Mouse (Mus musculus) midbrain, embryonic 10.5 days (tissue): ENCODE results near the gene Neurod1. TPM values are rescaled to one million over a fixed set of nuclear protein-coding genes. Genes with fewer than 3 reads are reported as not detected.

Source experiments
- DNase-seq: peaks from one replicate; pipeline ENCODE4 v3.0.0-alpha.2; 2017; ENCODE audit warnings: low spot score
- H3K27ac ChIP-seq: fragments of 300-500 bp; sonication (generic); replicated peaks from 2 replicates; pipeline ENCODE4 v1.5.1; 2016; ENCODE audit warnings: mild to moderate bottlenecking
- H3K27me3 ChIP-seq: fragments of 300-500 bp; sonication (generic); 2 replicates; pipeline ENCODE4 v1.6.1; 2016; ENCODE audit warnings: low read depth, mild to moderate bottlenecking; ENCODE audit not compliant: poor library complexity, severe bottlenecking
- H3K36me3 ChIP-seq: fragments of 300-500 bp; sonication (generic); 2 replicates; pipeline ENCODE4 v1.6.1; 2016; ENCODE audit warnings: mild to moderate bottlenecking, moderate library complexity
- H3K4me1 ChIP-seq: fragments of 300-500 bp; sonication (generic); 2 replicates; pipeline ENCODE4 v1.6.1; 2016
- H3K4me3 ChIP-seq: fragments of 300-500 bp; sonication (generic); 2 replicates; pipeline ENCODE4 v1.5.1; 2016; ENCODE audit warnings: mild to moderate bottlenecking, moderate library complexity
- H3K9me3 ChIP-seq: fragments of 300-500 bp; sonication (generic); replicated peaks from 2 replicates; pipeline ENCODE4 v1.6.1; 2016; ENCODE audit warnings: mild to moderate bottlenecking
- WGBS: fragments of 180-500 bp; shearing (Covaris S2); methylation state at CpG from one replicate; pipeline ENCODE4 v1.1.7; 2016; 5-methylcytosine and 5-hydroxymethylcytosine counted together
- polyA plus RNA-seq: library from polyadenylated mRNA; unstranded; fragments of >200 nt; fragmentation: Nextera tagmentation; extraction: Ambion mirVana; gene quantifications from 2 replicates; pipeline ENCODE4 v1.2.1, GENCODE M21; 2016

Gene Neurod1
- polyA plus RNA-seq, 1 experiment from 2014 or later, result 18.8 TPM

DNA sequence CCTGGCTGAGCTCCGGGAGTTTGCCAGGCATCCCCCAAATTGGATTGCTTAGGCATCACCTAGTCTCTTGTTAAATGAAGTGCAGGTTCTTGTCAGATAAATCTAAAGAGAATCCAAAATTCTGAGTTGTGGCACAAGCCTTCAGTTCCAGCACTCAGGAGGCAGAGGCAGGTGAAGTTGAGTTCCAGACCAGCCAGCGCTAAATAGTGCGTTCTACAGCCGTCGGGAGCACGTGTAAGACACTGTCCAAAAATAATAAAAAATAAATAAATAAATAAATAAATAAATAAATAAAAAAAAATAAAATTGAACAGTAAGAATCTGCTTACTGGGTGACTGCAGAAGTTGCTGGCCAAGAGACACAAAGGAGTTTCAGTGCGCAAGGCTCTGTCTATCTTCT, 27.4 kb downstream of the Neurod1 start:
- no peak for DNase-seq
- peaks cover 65% of the 10 kb centered on the region for H3K27me3 ChIP-seq
- peaks cover 23% of the 10 kb centered on the region for H3K4me1 ChIP-seq
- peak overlapping the region; percentile 64 for H3K4me3 ChIP-seq
- H3K27ac ChIP-seq, result peak overlapping the region; percentile 76; the same call in 1 of the 2 replicates
- 9% methylated on average over 7 of the region's 7 CpGs for WGBS
- H3K9me3 ChIP-seq, result no peaks in the 10 kb centered on the region
- no peaks in the 10 kb centered on the region for H3K36me3 ChIP-seq

DNA sequence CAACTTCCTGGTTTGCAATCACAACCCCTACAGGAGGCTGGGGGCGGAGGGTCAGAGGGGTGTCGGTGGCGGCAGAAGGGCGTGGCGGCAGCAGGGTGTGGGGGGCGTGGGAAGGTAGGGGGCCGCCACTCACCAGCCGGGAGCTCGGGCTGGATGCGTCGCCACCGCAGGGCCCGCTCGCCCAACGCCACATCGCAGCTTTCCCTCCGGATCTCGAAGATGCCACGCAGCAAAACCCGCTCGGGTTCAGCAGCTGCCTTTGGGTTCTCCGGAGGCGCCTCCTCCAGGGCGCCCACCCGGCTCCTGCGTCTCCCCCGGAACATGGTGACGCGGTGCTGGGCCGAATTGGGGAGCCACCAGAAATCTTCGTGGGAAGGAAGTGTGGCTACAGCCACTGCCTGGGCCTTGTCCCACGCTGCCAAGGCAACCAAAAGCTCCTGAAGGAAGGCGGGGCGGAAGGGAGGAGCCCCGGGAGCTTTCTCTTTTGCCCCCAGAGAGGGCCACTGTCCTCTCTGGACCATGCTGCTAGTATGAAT, 27.9 kb downstream of the Neurod1 start:
- peaks cover 23% of the 10 kb centered on the region for H3K4me1 ChIP-seq
- peak overlapping the region; percentile 76 for H3K27ac ChIP-seq
- H3K4me3 ChIP-seq, result peak overlapping the region; percentile 64
- WGBS, result 0% methylated on average over 35 of the region's 35 CpGs
- peak; percentile 64 for DNase-seq
- no peaks in the 10 kb centered on the region for H3K36me3 ChIP-seq
- no peaks in the 10 kb centered on the region for H3K9me3 ChIP-seq
- H3K27me3 ChIP-seq, result peaks cover 66% of the 10 kb centered on the region

DNA sequence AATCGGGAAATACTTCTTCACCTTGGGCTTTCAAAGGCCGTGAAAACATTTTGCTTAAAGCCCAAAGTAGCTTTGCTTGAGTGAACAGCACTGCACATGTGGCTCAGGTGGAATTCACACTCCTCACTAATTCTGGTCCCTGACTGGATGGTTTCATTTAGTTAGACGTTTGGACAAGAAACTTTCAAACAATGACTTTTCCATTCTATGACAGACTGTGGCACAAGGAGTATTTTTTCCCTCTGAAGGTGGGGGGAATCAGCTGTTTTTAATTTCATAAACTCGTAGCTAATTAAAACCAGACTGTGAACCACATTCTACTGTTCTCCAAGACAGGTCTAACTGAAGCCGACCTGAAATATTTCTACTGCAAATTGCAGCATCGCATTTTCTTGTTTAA, 28.5 kb downstream of the Neurod1 start:
- DNase-seq, result no peak
- 31% methylated on average over 6 of the region's 6 CpGs for WGBS
- H3K4me3 ChIP-seq, result peak overlapping the region; percentile 64; the same call in 1 of the 2 replicates
- H3K27ac ChIP-seq, result no peak overlapping the region
- H3K4me1 ChIP-seq, result peaks cover 23% of the 10 kb centered on the region
- H3K36me3 ChIP-seq, result no peaks in the 10 kb centered on the region
- H3K9me3 ChIP-seq, result no peaks in the 10 kb centered on the region
- peaks cover 66% of the 10 kb centered on the region for H3K27me3 ChIP-seq

DNA sequence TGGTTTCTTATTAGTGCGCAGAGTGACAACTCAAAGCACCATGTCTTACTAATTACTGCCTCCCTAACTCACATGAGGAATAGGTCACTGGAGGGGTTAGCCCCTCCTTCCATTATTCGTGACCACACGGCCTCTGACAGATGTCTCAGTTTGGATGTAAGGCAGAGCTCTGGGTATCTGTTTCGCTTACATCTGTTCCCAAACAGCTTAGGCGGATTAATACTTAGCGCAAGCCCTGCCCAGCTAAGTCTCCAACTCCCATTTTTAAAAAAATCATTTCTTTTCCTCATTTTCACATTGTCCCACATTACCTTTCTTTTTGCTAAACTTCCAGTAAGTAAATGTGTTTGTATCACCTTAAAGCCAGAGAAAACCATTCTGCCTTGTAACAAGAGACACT, 34.9 kb downstream of the Neurod1 start:
- Histone ChIP-seq H3K27ac (no peak overlapping the region), H3K9me3 (no peaks in the 10 kb centered on the region), H3K36me3 (no peaks in the 10 kb centered on the region), H3K4me3 (no peak overlapping the region), H3K4me1 (peaks cover 13% of the 10 kb centered on the region), H3K27me3 (peaks cover 31% of the 10 kb centered on the region)
- 33% methylated on average over 6 of the region's 6 CpGs for WGBS
- DNase-seq, result no peak

DNA sequence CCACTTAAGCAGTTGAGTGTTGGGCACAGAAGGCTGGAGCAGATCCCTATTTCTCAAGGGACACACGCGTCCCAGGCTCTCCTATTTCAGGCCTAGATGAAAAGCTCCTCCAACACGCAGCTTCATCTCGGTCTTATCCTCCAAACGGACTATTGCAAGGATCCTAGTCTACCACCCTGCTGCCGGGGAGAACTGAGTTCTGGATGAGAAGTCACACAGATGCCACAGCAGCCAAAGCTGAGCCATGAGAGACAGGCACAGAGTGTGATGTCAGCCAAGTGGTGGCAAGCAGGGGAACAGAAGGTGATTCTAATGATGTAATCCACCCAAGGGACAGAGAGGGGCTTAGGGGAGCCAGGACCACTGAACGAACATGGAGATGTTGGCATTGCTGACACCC, 42.0 kb downstream of the Neurod1 start:
- DNase-seq, result no peak
- no peaks in the 10 kb centered on the region for H3K27me3 ChIP-seq
- 84% methylated on average over 7 of the region's 7 CpGs for WGBS
- H3K9me3 ChIP-seq, result no peaks in the 10 kb centered on the region
- H3K4me1 ChIP-seq, result peaks cover 11% of the 10 kb centered on the region; the same call in 1 of the 2 replicates
- H3K4me3 ChIP-seq, result no peak overlapping the region
- H3K27ac ChIP-seq, result 0 out of 2 replicates have a peak overlapping the region, but pooled peaks have one; percentile 33
- H3K36me3 ChIP-seq, result no peaks in the 10 kb centered on the region

DNA sequence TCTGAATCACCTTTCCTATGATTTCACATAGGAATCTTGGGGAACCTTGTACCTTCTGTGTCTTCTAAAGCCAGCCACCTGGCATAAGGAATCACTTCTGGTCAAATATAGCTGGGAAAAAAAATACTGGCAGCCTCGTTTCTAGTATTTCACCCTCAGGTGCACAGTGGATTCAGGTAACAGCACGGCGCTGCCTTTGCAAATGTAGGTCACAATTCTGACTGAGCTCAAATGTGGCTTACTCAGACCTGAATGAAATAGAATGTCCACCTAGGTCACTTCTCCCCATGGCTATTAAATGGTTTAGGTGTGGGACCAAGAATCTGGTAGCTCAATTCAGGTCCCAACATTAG, 45.7 kb downstream of the Neurod1 start:
- Histone ChIP-seq H3K4me1 (peaks cover 11% of the 10 kb centered on the region; the same call in 1 of the 2 replicates), H3K36me3 (no peaks in the 10 kb centered on the region), H3K27me3 (no peaks in the 10 kb centered on the region), H3K9me3 (no peaks in the 10 kb centered on the region), H3K27ac (no peak overlapping the region), H3K4me3 (no peak overlapping the region)
- no peak for DNase-seq
- WGBS, result 81% methylated on average over 3 of the region's 3 CpGs

DNA sequence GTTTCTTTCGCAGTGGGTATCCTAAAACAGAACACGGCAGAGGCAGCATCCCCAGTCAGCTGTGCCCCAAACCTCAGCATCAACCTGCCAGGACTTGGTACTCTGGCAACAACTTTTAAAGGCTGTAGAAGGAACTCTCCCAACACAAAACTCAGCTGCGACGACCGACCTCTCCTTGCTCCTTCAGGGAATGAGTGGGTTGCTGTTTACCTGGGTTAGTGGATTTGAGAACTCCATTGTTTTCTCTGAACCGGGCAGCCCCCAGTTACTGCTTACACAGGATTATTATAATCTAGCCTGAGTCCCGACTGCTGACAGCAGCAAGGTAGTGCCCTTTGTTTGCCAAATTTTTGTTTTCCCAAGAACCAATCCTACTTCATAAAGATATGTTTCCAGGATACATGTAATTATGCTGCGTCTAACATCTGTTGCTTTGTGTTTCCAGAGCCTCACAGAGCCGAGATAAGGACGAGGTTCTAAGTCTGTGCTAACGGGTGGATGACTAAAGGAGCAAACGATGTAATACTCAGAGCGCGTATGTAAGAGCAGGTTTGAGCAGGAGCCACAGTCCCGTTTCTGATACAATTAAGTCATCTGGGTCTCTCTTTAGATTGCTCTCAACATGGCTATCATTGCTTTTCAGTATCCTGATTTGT, 46.2 kb downstream of the Neurod1 start:
- Histone ChIP-seq H3K27ac (no peak overlapping the region), H3K4me1 (peaks cover 11% of the 10 kb centered on the region; the same call in 1 of the 2 replicates), H3K9me3 (no peaks in the 10 kb centered on the region), H3K4me3 (no peak overlapping the region), H3K27me3 (no peaks in the 10 kb centered on the region), H3K36me3 (no peaks in the 10 kb centered on the region)
- no peak for DNase-seq
- 61% methylated on average over 15 of the region's 15 CpGs for WGBS

DNA sequence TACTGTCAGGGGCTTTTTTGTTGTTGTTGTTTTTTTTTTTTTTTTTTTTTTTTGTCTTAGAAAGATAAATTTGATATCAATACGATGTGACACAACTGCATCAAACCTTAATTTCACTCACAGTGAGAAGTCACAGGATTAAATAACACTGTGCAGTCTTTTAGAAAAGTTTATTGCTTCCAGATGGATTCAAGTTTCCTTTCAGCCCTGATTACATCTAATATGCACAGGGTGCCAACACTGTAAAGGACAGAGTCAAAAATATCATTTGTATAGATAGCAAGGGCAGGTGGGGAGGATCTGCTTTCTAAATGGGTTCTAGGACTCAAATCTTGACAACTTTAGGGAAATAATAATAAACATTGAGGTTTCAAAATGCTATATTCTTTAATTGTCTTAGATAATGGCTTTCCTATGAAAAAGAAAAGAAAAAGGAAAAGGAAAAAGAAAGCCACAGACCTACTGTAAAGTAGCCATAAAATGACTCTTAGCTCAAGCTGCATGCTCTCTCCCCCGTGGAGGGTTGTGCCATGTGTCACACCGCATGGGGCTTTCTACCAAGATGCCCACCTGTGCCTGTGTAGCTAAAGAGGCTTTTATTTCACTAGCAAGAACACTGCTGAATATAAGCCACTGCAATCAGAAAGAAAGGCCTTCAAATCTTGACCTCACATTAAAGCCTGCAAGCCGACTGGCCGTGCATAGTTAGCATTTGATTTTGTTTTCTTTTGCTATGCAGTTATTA, 50.7 kb downstream of the Neurod1 start:
- no peak for DNase-seq
- no peaks in the 10 kb centered on the region for H3K9me3 ChIP-seq
- 80% methylated on average over 5 of the region's 5 CpGs for WGBS
- no peak overlapping the region for H3K4me3 ChIP-seq
- 0 out of 2 replicates have a peak, but pooled peaks cover 6% of the 10 kb centered on the region for H3K4me1 ChIP-seq
- no peaks in the 10 kb centered on the region for H3K27me3 ChIP-seq
- no peaks in the 10 kb centered on the region for H3K36me3 ChIP-seq
- H3K27ac ChIP-seq, result no peak overlapping the region

Other genes starting within 250 kb of the Neurod1 start
- gene Itga4, start 201.3 kb downstream of the Neurod1 start, polyA plus RNA-seq, result 7.9 and 10.4 TPM in 2 replicates
- 2.0 and 2.6 TPM in 2 replicates for gene Cerkl, start within 50 bp of the Neurod1 start, polyA plus RNA-seq
- 4.0 and 4.5 TPM in 2 replicates for gene Itprid2, start 178.6 kb upstream of the Neurod1 start, polyA plus RNA-seq